Mouse (Mus musculus) erythroblast, embryonic 14.5 days (primary cell): ENCODE data around the gene Triml2.

Source experiments
- GATA1 ChIP-seq: IDR thresholded peaks from 2 replicates; pipeline ENCODE4 v1.6.1; 2012; ENCODE audit warnings: low read length, inconsistent platforms, mixed read lengths
- TAL1 ChIP-seq: IDR thresholded peaks from 3 replicates; pipeline ENCODE4 v1.6.1; 2012; ENCODE audit warnings: low read length, inconsistent platforms, mixed read lengths

- no peak for TF ChIP-seq GATA1
- no peak for TF ChIP-seq TAL1
These were observed 63.0 kb downstream of the Triml2 start for GRCm38 (mm10) chr8:43243326-43243725.
